Mouse (Mus musculus) CH12.LX (cell line): Measurements from ENCODE around the gene Zfp1. TPM values are rescaled to one million over a fixed set of nuclear protein-coding genes. Genes with fewer than 3 reads are reported as not detected.

Experiments
- DNase-seq: peaks from one replicate; pipeline ENCODE4 v3.0.0-alpha.2; 2013; ENCODE audit errors: extremely low read depth
- H3K27ac ChIP-seq: 2 replicates; pipeline ENCODE4 v1.5.1; 2012; ENCODE audit warnings: low read depth, mild to moderate bottlenecking, control low read depth, moderate library complexity; ENCODE audit not compliant: insufficient read depth
- H3K27me3 ChIP-seq: replicated peaks from 2 replicates; pipeline ENCODE3; 2012; ENCODE audit warnings: inconsistent platforms
- H3K36me3 ChIP-seq, 2 experiments: replicated peaks in 1 of 2; 2 replicates each; pipeline versions ENCODE3 to v1.6.1; 2012; ENCODE audit warnings: inconsistent platforms in 1 of 2, low read length in 1 of 2, mild to moderate bottlenecking in 1 of 2, mixed read lengths in 1 of 2, moderate library complexity in 1 of 2; ENCODE audit not compliant: control insufficient read depth in 1 of 2, insufficient read depth in 1 of 2
- H3K4me1 ChIP-seq, 2 experiments: 2 replicates each; pipeline ENCODE4 v1.6.1; 2012; ENCODE audit warnings: inconsistent platforms in 1 of 2, moderate library complexity in 1 of 2; ENCODE audit not compliant: insufficient read depth in 2 of 2, control insufficient read depth in 1 of 2
- H3K4me2 ChIP-seq: 2 replicates; pipeline ENCODE4 v1.6.1; 2012; ENCODE audit warnings: low read depth, mild to moderate bottlenecking, control low read depth; ENCODE audit not compliant: poor library complexity, insufficient read depth, severe bottlenecking
- H3K4me3 ChIP-seq, 3 experiments: fragments of 150-350 bp in 1 of 3; sonication (generic) in 1 of 3; replicated peaks in 1 of 3; 2 replicates each; pipeline versions ENCODE3 to v1.5.1; 2011 to 2012; ENCODE audit warnings: low read depth in 2 of 3, low read length in 2 of 3, mild to moderate bottlenecking in 2 of 3, moderate library complexity in 2 of 3, control low read depth in 1 of 3, improper control_type of control experiment in 1 of 3, inconsistent platforms in 1 of 3, mixed read lengths in 1 of 3; ENCODE audit not compliant: poor library complexity in 1 of 3
- H3K79me2 ChIP-seq: replicated peaks from 2 replicates; pipeline ENCODE4 v1.6.1; 2012; ENCODE audit warnings: mild to moderate bottlenecking, moderate library complexity; ENCODE audit not compliant: control insufficient read depth, poor library complexity, insufficient read depth, severe bottlenecking; ENCODE audit errors: extremely low read depth
- H3K9ac ChIP-seq: 2 replicates; pipeline ENCODE4 v1.6.1; 2012; ENCODE audit warnings: low read depth, mild to moderate bottlenecking, control low read depth, moderate library complexity; ENCODE audit not compliant: insufficient read depth
- H3K9me3 ChIP-seq: replicated peaks from 2 replicates; pipeline ENCODE3; 2012; ENCODE audit warnings: low read length, inconsistent platforms, mixed read lengths
- CHD1 ChIP-seq: IDR thresholded peaks from 2 replicates; pipeline ENCODE4 v1.6.1; 2012; ENCODE audit warnings: low read depth, low read length, improper control_type of control experiment, inconsistent platforms
- CHD2 ChIP-seq: IDR thresholded peaks from 2 replicates; pipeline ENCODE4 v1.6.1; 2011; ENCODE audit warnings: low read length, improper control_type of control experiment
- CTCF ChIP-seq, 2 experiments: IDR thresholded peaks in 1 of 2; conservative IDR thresholded peaks in 1 of 2; 2 replicates each; pipeline ENCODE4 v1.5.1; 2011 to 2012; ENCODE audit warnings: low read depth in 2 of 2, low read length in 2 of 2, improper control_type of control experiment in 1 of 2, inconsistent platforms in 1 of 2, mild to moderate bottlenecking in 1 of 2, moderate library complexity in 1 of 2
- EP300 ChIP-seq: IDR thresholded peaks from 2 replicates; pipeline ENCODE4 v1.6.1; 2011; ENCODE audit warnings: low read length, improper control_type of control experiment
- ETS1 ChIP-seq: conservative IDR thresholded peaks from 2 replicates; pipeline ENCODE4 v1.6.1; 2012; ENCODE audit warnings: low read depth, mild to moderate bottlenecking, inconsistent platforms, low read length, improper control_type of control experiment, moderate library complexity
- GABPA ChIP-seq: IDR thresholded peaks from 2 replicates; pipeline ENCODE4 v1.6.1; 2012; ENCODE audit warnings: low read depth, low read length, improper control_type of control experiment, inconsistent platforms; ENCODE audit not compliant: insufficient replicate concordance
- HCFC1 ChIP-seq: IDR thresholded peaks from 2 replicates; pipeline ENCODE4 v1.6.1; 2012; ENCODE audit warnings: low read depth, mild to moderate bottlenecking, inconsistent platforms, low read length, improper control_type of control experiment
- IRF4 ChIP-seq: IDR thresholded peaks from 2 replicates; pipeline ENCODE4 v1.6.1; 2014; ENCODE audit warnings: low read depth, mild to moderate bottlenecking, inconsistent platforms, low read length, improper control_type of control experiment
- JUND ChIP-seq: conservative IDR thresholded peaks from 2 replicates; pipeline ENCODE4 v1.6.1; 2011; ENCODE audit warnings: low read depth, low read length, improper control_type of control experiment
- KAT2A ChIP-seq: IDR thresholded peaks from 2 replicates; pipeline ENCODE4 v1.6.1; 2012; ENCODE audit warnings: low read length, improper control_type of control experiment, inconsistent platforms; ENCODE audit not compliant: insufficient replicate concordance
- MAFK ChIP-seq: IDR thresholded peaks from 2 replicates; pipeline ENCODE4 v1.6.1; 2011; ENCODE audit warnings: low read length, improper control_type of control experiment; ENCODE audit not compliant: insufficient replicate concordance
- MAX ChIP-seq: IDR thresholded peaks from 2 replicates; pipeline ENCODE4 v1.6.1; 2011; ENCODE audit warnings: low read length, improper control_type of control experiment
- MAZ ChIP-seq: IDR thresholded peaks from 2 replicates; pipeline ENCODE4 v1.6.1; 2012; ENCODE audit warnings: low read depth, mild to moderate bottlenecking, inconsistent platforms, low read length, improper control_type of control experiment, moderate library complexity
- MEF2A ChIP-seq: IDR thresholded peaks from 2 replicates; pipeline ENCODE4 v1.6.1; 2014; ENCODE audit warnings: low read depth, mild to moderate bottlenecking, inconsistent platforms, low read length, improper control_type of control experiment, borderline replicate concordance
- MXI1 ChIP-seq: IDR thresholded peaks from 2 replicates; pipeline ENCODE4 v1.6.1; 2011; ENCODE audit warnings: mild to moderate bottlenecking, low read depth, low read length, improper control_type of control experiment
- NELFE ChIP-seq: IDR thresholded peaks from 2 replicates; pipeline ENCODE4 v1.6.1; 2011; ENCODE audit warnings: low read depth, low read length, improper control_type of control experiment
- NRF1 ChIP-seq: IDR thresholded peaks from 2 replicates; pipeline ENCODE4 v1.6.1; 2014; ENCODE audit warnings: low read depth, mild to moderate bottlenecking, inconsistent platforms, low read length, improper control_type of control experiment, moderate library complexity
- PAX5 ChIP-seq: IDR thresholded peaks from 2 replicates; pipeline ENCODE4 v1.6.1; 2012; ENCODE audit warnings: low read length, inconsistent platforms, mixed read lengths
- POLR2A ChIP-seq: IDR thresholded peaks from 2 replicates; pipeline ENCODE4 v1.6.1; 2011; ENCODE audit warnings: low read depth, mild to moderate bottlenecking, improper control_type of control experiment, low read length
- POLR2AphosphoS2 ChIP-seq: IDR thresholded peaks from 2 replicates; pipeline ENCODE4 v1.6.1; 2011; ENCODE audit warnings: low read depth, low read length, improper control_type of control experiment
- RAD21 ChIP-seq: IDR thresholded peaks from 2 replicates; pipeline ENCODE4 v1.6.1; 2011; ENCODE audit warnings: low read depth, mild to moderate bottlenecking, low read length, improper control_type of control experiment, moderate library complexity
- SMC3 ChIP-seq: IDR thresholded peaks from 2 replicates; pipeline ENCODE4 v1.6.1; 2011; ENCODE audit warnings: low read depth, low read length, improper control_type of control experiment
- UBTF ChIP-seq: IDR thresholded peaks from 2 replicates; pipeline ENCODE4 v1.6.1; 2012; ENCODE audit warnings: low read depth, mild to moderate bottlenecking, inconsistent platforms, low read length, improper control_type of control experiment, moderate library complexity
- USF1 ChIP-seq: IDR thresholded peaks from 2 replicates; pipeline ENCODE4 v1.6.1; 2014; ENCODE audit warnings: low read depth, mild to moderate bottlenecking, inconsistent platforms, low read length, improper control_type of control experiment
- ZC3H11A ChIP-seq: IDR thresholded peaks from 2 replicates; pipeline ENCODE4 v1.6.1; 2012; ENCODE audit warnings: low read depth, mild to moderate bottlenecking, inconsistent platforms, low read length, improper control_type of control experiment
- ZKSCAN1 ChIP-seq: IDR thresholded peaks from 2 replicates; pipeline ENCODE4 v1.6.1; 2012; ENCODE audit warnings: low read depth, inconsistent platforms, low read length, improper control_type of control experiment, borderline replicate concordance
- ZMIZ1 ChIP-seq: IDR thresholded peaks from 2 replicates; pipeline ENCODE4 v1.6.1; 2012; ENCODE audit warnings: low read depth, mild to moderate bottlenecking, inconsistent platforms, low read length, improper control_type of control experiment
- ZNF384 ChIP-seq: IDR thresholded peaks from 2 replicates; pipeline ENCODE4 v1.6.1; 2012; ENCODE audit warnings: low read depth, low read length, improper control_type of control experiment, inconsistent platforms
- dilution Hi-C: fragments of 300-500 bp; cut with MboI; formaldehyde crosslinking; loops from 2 replicates; pipeline ENCODE4 v1.14.3; 2020; ENCODE audit warnings: low sequenced_read_pairs; ENCODE audit not compliant: extremely low pct_unique_long_range_greater_than_20kb, extremely low pct_ligation_motif_present
- in situ Hi-C: fragments of 300-500 bp; cut with MboI; formaldehyde crosslinking; loops from 3 replicates; pipeline ENCODE4 v1.14.3; 2019; ENCODE audit warnings: low sequenced_read_pairs, low pct_ligation_motif_present, low pct_unique_long_range_greater_than_20kb, mixed read lengths
- polyA plus RNA-seq: library from polyadenylated mRNA; unstranded; fragments of >175 nt; gene quantifications from 2 replicates; pipeline ENCODE4 v1.2.1, GENCODE M21; 2012; ENCODE audit warnings: low read depth; ENCODE audit not compliant: insufficient read length
- total RNA-seq, 2 experiments: library from RNA; depleted of rRNA; stranded (reverse); fragments of 300-350 nt in 1 of 2; fragments of >200 nt in 1 of 2; gene quantifications; 2 replicates each; pipeline ENCODE4 v1.2.3; 2012 to 2014

The Zfp1 gene
- total and polyA plus RNA-seq, 3 experiments, result 9.2 to 16.7 (median 14.5) TPM

DNA sequence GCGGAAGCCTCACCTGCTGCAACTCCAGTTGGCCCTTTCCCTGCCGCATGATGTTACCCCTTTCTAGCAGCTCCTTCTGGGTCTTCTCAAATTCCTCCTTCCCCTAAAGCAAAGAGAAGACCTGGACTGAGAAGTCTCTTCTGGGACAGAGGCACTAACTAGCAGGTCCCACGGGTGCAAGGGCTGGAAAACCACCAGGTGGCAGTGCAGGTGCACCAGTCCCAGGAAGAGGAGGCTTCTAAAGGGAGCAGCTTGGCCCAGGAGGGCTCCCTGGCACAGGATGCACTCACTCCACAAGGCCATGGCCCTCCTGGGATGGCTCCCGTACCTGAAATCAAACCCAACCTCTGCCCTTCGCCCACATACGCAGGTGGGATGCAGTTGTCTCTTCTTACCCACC is 69.4 kb downstream of the Zfp1 start:
- no peaks in the 10 kb centered on the region for H3K27me3 ChIP-seq
- dilution Hi-C loops, result no loop called here
- H3K9me3 ChIP-seq, result no peaks in the 10 kb centered on the region
- no peak overlapping the region for H3K27ac ChIP-seq
- in situ Hi-C loops, result no loop called here
- TF ChIP-seq MAZ (no peak), GABPA (no peak), CHD2 (no peak), ZMIZ1 (no peak), CHD1 (no peak), HCFC1 (no peak), IRF4 (0 out of 2 replicates have a peak, but pooled peaks have one; percentile 9), CTCF (conservative IDR thresholded peaks at IDR 0.05 in 1 of 2, IDR thresholded peaks at IDR 0.05 in 1 of 2; ENCODE audit: low read depth in 2 of 2, low read length in 2 of 2) (peak; percentile 22 to 87; a peak in 3 of 4 replicates), ZC3H11A (peak; percentile 49), PAX5 (no peak), NRF1 (no peak), MAX (no peak), RAD21 (peak; percentile 83), EP300 (no peak), SMC3 (peak; percentile 94), KAT2A (no peak), MXI1 (no peak), ZNF384 (no peak), JUND (no peak), MEF2A (no peak)
- H3K4me3 ChIP-seq, result no peak overlapping the region
- no peak overlapping the region for H3K4me2 ChIP-seq
- DNase-seq, result peak; percentile 50
- no peaks in the 10 kb centered on the region for H3K4me1 ChIP-seq
- no peaks in the 10 kb centered on the region for H3K79me2 ChIP-seq
- H3K36me3 ChIP-seq, result peaks cover 0 to 5% of the 10 kb centered on the region in 2 experiments
- no peak overlapping the region for H3K9ac ChIP-seq

DNA sequence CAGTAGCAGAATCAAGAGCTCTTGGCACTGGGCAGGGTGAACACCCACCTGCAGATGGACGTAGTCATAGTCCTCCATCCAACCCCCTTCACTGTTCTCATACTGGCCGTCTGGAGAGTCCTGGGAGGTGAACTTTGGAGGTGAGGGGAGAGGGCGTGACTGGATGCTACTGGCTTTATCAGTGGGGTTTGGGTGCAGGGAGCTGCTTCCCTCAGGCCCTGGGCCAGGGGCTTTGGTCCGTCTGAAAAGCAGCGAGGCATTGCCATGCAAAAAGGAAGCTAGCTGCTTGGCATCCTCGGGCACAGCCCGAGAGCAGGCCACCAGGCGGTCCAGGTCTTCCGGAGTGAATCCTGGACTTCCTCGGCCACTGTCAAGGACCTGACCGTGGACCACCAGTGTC is 70.1 kb downstream of the Zfp1 start:
- no peak for DNase-seq
- H3K9ac ChIP-seq, result no peak overlapping the region
- H3K79me2 ChIP-seq, result no peaks in the 10 kb centered on the region
- no peaks in the 10 kb centered on the region for H3K27me3 ChIP-seq
- dilution Hi-C loops, result no loop called here
- H3K4me1 ChIP-seq, result no peaks in the 10 kb centered on the region
- peaks cover 0 to 5% of the 10 kb centered on the region in 2 experiments for H3K36me3 ChIP-seq
- H3K4me3 ChIP-seq, result no peak overlapping the region
- in situ Hi-C loops, result no loop called here
- no peaks in the 10 kb centered on the region for H3K9me3 ChIP-seq
- TF ChIP-seq UBTF, result no peak
- TF ChIP-seq PAX5, result no peak
- TF ChIP-seq POLR2A, result no peak
- no peak for TF ChIP-seq MAFK
- no peak for TF ChIP-seq POLR2AphosphoS2
- no peak for TF ChIP-seq JUND
- no peak for TF ChIP-seq HCFC1
- no peak for TF ChIP-seq IRF4
- no peak for TF ChIP-seq USF1
- no peak for TF ChIP-seq EP300
- TF ChIP-seq ETS1, result no peak
- TF ChIP-seq CHD2, result no peak
- no peak for TF ChIP-seq RAD21
- TF ChIP-seq SMC3, result no peak
- TF ChIP-seq NELFE, result no peak
- no peak for TF ChIP-seq MXI1
- TF ChIP-seq ZNF384, result no peak
- no peak for TF ChIP-seq MEF2A
- no peak for TF ChIP-seq ZKSCAN1
- no peak overlapping the region for H3K27ac ChIP-seq
- H3K4me2 ChIP-seq, result no peak overlapping the region
